Mouse (Mus musculus) left cerebral cortex, postnatal 4 days (tissue): Measurements from ENCODE around the gene Rpl37. TPM values are rescaled to one million over a fixed set of nuclear protein-coding genes. Genes with fewer than 3 reads are reported as not detected.
"Not testable (repeated sequence)": the region's sequence is repeated elsewhere in the genome, so short reads cannot be mapped to it uniquely, and the experiment has no call there.

Experiments used
- DNase-seq: peaks from one replicate; pipeline ENCODE4 v3.0.0-alpha.2; 2022
- intact Hi-C: fragments of 180-260 bp; cut with DNase I; formaldehyde crosslinking; loops from one replicate; pipeline ENCODE4 v1.15.1; 2025
- total RNA-seq, 2 experiments: library from RNA; stranded (reverse); gene quantifications; 2 replicates each; pipeline ENCODE4 v1.2.3; 2021

Gene Rpl37
- total RNA-seq, 2 experiments from 2014 or later: 301 to 319 TPM

DNA sequence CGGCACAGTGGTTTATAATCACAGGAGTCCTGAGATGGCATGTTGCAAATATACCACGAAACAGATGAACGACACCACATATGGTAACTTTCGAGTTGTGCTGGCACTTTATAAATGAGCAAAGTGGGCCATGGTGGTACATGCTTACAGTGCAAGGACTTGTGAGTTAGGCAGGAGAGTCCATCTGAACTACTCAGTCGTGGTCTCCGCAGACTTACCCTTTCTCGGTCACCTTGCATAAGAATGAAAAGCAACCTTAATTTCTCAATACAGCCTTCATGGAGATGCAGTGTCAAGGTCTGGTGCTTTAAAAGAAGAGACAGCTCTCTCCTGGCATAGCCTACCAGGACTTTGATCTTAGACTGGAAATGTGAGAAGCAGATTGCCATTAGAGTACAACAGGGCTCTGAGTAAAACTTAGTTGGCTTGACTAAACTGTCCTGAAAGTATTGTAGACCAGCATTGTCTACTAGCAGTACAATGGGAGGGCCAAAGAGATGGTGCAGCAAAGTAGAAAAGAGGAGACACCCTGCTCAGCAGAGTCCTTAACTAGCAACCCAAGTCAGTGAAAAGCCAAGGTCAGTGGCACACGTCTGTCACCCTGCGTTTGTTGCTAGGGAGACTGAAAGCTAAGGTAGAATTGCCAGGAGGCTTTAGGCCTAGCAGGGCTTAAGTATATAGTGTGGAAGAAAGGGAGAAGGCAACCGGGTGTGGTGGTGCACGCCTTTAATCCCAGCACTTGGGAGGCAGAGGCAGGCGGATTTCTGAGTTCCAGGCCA, 5.3 kb downstream of the Rpl37 start:
- DNase-seq: no peak
- intact Hi-C loops: no loop called here

DNA sequence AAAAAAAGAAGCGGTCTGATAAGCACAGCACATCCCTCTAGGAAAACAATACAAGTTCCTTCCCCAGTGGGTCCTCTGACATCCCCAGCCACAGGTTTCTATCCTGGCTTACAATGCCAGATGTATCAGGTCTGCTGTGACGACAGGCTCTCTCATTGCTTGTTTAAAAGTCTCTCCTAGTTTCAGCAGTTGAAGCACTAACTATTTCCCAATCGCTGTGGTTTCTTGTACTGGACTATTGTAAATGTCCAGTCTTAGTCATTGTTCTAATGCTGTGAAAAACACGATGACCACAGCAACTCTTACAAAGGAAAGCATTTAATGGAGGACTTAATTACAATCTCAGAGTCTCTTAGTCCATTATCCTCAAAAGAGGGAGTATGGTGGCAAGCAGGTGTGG, 10.0 kb downstream of the Rpl37 start:
- no peak for DNase-seq
- intact Hi-C loops: no loop called here

DNA sequence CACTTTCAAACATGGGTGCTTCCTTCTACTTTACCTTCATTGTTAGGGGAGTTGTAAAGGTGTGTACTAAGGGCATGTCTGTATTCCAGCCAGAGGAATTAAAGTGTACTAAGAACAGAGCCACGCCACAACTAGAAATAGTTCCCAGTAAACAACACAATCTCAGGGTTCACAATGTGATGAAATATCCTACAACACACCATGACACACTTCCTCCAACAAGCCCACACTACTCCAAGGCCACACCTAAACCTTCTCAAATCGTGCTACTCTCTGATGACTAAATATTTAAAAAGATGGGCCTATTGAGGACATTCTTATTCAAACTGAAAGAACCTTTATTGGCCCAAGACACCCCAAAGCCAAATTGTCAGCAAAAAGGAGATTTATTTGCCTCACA, 11.0 kb downstream of the Rpl37 start:
- intact Hi-C loops: no loop called here

DNA sequence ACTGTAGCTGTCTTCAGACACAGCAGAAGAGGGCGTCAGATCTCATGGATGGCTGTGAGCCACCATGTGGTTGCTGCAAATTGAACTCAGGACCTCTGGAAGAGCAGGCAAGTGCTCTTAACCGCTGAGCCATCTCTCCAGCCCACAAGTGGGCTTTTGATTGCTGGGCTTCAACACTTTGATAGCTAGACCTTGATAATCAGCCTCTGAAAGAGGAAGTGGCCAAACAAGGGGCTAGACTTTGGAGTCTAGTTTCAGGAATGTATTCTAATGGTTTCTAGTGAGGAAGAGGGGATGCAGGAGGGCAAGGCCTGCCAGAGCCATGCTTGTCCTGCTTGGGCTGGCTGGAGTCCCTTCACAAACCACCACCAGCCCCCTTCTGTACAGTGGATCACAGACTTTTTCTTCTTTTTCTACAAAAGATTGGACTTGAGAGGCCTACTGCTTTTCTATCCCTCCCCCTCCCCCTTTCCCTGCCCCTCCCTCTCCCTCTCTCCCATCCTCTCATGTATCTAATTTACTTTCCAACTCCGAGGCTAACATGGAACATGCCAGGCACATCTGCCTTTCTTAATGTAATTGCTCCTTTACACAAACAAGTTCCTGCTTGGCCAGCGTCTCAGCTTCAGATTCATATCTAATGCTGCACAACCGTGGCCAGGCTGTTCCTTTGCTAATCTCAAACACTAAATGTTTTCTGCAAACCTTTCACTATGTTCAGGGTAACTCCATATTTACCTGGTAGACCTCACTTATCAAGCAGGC, 11.9 kb downstream of the Rpl37 start:
- DNase-seq: no peak
- intact Hi-C loops: no loop called here

More for the DNA sequence above, 11.0 kb downstream of the Rpl37 start:
- DNase-seq: no peak

DNA sequence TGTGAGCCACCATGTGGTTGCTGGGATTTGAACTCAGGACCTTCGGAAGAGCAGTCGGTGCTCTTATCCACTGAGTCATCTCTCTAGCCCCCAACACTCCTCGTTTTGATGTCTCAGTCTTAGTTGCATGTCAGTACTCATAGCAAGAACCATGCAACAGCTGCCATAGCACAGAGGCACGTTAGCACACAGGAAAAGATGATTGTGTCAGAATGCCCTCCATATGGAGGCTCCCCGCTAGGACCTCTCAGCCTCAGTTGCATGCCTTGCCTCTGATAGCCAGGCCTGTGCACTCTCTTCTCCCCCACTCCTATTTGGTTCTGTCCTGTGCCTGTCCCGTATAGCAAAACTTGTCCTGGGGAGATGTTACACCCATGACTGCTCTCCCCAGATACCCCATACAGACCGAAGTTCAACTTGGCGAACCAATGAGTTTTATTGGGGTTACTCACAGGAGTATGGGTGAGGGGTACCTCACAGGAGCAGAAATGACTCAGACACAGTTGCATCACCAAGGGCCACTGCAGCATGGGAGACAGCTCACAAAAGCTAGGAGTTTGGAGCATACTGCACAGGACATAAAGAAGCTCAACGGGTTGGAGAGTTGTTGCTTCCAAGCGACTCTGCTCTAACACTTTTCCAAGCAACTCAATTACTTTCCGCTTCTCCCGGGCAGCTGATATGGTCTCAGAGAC, 12.8 kb downstream of the Rpl37 start:
- intact Hi-C loops: no loop called here

DNA sequence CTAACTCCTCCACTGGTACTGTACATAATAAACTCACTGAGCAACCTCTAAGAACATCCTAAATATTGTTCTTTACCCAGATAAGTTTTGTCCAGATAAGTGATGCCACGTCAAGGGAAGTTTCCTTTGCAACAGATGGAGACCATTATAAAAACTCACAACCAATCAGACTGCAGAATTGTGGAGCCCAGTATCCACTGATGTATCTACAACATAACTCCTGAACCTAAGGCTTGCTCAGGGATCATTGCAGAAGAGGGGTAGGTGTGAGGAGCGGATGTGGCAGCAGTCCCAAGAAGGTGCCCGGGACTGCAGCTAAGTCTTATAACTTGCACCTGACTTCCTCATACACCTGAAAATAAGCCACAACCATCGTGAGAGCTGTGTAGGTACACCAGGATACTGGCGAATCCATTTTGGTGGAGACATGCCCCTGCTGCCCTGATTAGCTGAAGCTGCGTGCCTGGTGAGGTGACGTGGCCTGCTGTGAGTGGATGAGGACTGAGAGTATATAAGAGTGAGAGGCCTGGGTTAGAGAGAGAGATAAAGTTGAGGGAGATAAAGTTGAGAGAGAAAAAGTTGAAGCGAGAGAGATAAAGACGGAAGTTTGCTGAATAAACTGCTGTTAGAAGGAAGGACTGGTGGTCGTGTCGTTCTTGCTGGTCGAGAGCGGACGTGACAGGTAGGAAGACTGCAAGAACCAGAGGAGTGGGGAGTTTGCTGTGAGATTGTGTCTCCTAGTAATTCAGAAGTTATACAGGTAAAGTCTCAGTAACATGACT, 14.6 kb downstream of the Rpl37 start:
- intact Hi-C loops, DNase-seq: not testable (repeated sequence)

More for the DNA sequence above, 12.8 kb downstream of the Rpl37 start:
- DNase-seq: no peak

DNA sequence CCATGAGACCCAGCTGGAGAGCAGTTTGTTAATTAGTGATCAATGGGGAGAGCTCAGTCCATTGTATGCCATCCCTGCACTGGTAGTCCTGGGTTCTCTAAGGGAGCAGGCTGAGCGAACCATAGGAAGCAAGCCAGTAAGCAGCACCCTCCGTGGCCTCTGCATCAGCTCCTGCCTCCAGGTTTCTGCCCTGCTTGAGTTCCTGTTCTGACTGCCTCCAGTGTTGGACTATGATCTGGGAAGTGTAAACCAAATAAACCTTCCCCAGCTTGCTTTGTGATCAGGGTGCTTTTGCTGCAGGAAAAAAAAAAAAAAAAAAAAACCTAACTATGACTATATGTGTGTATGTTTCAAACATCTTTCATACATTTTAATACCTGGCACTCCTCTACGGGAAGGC, 16.9 kb downstream of the Rpl37 start:
- no peak for DNase-seq
- intact Hi-C loops: no loop called here

DNA sequence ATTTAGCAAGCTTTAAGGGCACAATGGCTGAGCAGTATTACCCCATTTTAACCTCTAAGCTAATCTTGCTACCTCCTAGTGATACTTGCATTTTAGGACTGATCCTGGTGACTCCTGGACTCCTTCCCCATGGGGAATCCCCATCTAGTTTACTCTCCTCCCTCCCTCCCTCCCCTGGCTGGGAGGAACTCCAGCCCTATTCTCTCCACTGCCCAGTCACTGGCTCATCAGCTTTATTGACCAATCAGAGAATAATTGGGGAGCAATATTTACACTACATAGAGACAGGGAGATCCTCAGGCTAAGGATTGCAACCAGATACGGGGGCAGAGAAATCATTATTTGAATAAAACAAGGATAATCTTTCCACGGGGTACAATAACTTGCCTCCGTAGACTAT, 17.7 kb downstream of the Rpl37 start:
- intact Hi-C loops: no loop called here
- DNase-seq: no peak

DNA sequence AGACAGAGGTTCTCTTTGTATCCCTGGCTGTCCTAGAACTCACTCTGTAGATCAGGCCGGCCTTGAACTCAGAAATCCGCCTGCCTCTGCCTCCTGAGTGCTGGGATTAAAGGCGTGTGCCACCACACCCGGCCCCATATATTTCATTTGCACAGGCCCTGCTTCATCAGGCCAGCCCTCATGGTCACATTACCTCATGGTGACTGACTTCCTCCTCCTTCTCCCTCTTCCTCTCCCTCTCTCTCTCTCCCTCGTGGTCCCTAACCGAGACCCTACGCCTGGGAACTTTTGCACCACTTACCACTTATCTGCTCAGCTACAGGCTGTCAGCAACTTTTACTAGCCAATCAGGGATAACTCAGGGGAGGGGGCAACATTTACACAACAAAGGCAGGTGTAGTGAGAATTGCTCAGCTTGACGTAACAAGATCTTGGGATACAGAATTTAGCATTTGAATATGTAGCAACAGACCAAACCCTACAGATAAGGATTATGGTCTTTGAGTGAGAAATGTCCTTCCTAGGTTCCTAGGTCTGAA, 18.6 kb downstream of the Rpl37 start:
- no peak for DNase-seq
- intact Hi-C loops: no loop called here

DNA sequence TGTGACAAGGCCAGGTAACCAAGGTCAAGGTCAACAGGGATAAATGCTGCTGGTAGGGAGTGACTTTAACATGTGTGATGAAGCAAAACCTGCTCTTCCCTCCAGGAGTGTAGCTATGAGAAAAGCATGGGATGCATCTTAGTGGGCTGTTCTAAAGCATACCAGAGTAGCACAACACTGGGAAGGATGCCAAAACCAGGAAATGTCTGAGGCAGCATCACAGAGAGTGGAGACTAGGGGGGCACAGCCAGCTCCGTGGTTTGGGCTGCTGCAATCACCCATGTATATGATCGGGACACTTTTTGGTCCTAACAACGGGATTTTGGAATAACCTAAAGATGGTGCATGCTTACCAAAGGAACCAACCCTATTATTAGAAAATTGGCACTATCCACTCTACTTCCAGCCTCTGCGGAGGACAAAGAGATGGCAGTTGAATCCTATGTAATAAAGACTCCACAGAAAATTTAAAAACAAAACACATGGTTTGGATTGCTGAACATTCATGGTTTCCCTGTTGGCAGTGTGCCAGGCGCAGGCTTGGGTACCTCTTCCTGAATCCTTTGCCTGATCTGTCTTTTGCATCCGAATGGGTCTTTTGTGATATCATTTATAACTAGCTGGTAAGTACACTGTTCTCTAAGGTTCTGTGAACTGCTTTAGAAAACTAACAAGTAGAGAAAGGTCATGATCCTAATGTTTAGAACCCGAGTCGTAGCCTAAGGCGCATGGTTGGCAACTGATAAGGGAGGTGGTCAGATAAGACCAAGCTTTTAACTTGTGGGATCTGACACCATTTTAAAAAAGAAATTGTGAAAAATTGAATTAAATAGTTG, 21.8 kb downstream of the Rpl37 start:
- DNase-seq: no peak
- intact Hi-C loops: no loop called here

DNA sequence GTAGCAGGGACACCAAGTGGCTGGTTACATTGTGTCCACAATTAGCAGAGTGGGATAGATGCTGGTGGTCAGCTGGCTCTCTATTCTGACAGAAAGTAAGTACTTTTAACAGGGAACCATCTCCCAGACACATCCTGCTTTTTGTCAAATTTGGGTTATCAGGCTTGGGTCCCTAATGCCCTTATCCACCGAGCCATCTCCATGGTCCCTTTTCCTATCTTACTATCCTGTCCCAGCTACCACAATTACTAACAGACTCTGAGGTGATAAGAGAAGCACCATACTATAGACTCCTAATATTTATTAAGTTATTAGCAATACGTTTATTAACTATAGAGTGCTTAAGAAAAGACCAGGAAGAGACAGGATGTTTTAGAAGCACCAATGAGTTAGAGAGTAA, 22.9 kb downstream of the Rpl37 start:
- intact Hi-C loops: no loop called here
- no peak for DNase-seq

DNA sequence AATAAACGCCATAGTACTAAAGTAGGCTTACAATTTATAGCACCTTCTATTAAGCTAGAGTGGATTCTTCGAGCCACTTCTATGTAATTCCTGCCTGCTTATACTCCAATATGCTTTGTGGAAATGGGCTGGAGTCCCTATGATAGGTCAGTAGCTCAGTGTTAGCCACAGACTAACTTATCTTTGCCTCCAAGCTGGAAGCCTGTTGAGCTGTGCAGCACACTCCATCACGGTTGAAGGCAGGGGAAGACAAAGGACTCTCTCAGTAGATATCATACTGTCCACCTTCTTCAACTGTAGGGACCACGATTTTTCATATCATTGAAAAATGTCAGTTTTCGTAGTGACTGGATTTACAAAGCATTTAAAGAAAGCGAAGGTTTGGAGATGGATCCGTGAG, 23.4 kb downstream of the Rpl37 start:
- no peak for DNase-seq
- intact Hi-C loops: no loop called here

DNA sequence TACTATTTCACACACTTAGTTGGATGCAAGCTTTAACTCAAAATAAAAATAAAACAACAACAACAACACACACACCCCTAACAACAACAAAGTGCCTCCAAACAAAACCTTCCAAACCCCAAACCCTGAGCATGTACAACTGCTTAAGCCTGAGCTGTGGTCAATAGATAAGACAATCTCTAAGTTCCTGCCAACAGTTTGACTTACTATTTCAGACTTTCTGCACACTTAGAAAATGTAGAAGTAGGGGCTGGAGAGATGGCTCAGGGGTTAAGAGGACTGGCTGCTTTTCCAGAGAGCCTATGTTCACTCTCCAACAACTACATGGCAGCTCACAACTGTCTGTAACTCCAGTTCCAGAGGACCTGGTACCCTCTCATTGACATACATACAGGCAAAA, 23.9 kb downstream of the Rpl37 start:
- intact Hi-C loops: no loop called here
- DNase-seq: no peak

DNA sequence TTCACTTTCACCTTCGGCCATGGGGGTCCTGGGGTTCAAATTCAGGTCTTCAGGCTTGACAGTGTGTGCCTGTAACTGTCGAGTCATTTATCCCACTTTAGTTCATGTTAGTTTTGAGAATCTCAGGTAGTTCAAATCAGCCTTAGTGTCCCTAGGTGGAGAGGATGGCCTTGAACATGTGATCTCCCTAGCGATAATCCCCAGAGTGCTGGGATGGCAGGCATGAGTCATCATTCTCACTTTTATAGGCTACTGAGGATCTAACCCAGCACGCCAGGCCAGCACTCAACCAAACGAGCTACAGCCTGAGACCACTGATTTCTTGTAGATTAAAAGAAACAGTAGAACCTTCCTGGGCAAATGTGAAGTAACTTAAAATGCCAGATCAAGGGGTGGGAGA, 25.6 kb downstream of the Rpl37 start:
- intact Hi-C loops: no loop called here
- DNase-seq: no peak

DNA sequence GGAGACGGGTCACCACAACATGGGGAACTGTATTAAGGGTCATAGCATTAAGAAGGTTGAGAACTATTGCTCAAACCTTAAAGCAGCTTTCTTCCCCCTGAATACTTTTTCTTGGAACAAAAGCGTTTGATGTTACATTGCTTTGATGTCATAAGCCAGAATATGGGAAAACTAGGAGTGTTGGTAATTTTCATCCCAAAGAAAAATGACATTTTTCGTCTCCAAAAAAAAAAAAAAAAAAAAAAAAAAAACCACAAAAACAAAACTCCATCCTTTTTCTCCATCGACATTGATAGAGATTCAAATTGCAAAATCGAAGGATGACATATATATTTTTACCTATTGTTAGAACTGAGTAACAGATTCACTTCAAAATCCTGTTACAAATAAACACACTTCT, 26.3 kb downstream of the Rpl37 start:
- DNase-seq: no peak
- intact Hi-C loops: no loop called here

DNA sequence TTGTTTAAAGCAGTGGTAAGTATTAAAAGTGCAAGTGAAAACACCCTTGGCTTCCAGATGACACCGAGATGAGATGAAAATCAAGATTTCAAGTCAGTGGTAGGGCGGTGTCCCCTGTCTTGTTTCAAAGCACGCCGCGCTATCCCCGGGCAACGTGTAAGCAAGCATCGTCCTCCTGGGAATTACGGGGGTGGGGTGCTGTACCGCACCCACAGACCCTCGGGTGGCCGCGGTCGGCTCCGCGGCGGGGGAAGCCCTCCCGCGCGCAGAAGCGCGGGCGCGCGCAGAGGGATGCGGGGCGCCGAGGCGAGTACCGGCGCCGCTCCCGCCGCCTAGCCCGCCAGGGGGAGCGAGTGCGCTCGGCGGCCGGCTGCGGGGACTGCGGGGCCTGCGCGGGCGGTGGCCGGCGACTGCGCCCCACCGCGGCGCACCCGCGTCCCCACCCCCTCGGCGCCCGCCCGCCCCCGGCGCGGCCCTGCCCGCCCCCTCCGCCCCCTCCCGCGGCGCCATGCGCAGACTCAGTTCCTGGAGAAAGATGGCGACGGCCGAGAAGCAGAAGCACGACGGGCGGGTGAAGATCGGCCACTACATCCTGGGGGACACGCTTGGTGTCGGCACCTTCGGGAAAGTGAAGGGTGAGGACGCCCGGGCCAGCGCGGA, 27.0 kb downstream of the Rpl37 start, which contains the start of gene Prkaa1:
Gene Prkaa1 (plus strand): TSS at position 501 of the 660 bp plus-strand sequence.
- peak; percentile 84 for DNase-seq
- intact Hi-C loops: no loop called here

DNA sequence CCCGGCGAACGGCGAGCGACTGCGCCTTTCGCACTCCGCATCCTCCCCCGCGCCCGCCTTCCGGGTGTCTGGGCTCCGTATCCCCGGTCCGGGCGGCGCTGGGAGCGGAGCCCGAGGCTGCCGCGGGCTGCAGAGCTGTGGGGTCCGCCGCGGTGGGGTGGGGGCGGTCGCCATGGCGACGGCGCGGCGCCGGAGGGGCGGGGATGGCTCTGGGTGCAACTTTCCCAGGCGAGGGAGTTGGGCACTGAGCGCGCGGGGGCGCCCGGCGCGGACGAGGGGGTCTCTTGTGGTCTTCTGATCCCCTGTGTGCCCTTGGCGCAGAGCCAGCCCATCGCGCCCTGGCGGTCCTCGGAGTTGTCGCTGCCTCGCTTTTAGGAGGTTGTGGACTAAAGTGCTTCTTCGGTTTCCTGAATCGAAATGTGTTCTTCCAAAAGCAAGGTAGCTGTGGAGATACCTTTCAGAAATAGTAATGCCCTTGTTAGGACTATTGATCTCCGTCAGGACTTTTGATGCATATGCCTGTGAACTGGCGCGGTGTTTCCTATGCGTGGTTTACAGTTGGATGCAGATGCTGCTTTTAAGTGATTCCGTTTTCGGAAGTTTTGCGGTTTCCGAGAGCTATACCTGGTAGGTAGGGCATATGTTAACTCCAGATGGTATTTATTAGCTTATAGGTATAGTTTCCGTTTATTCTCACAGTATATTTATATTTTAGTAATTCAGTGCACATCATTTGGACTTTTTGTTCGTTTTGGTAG, 27.8 kb downstream of the Rpl37 start:
- peak; percentile 85 for DNase-seq
- intact Hi-C loops: no loop called here

DNA sequence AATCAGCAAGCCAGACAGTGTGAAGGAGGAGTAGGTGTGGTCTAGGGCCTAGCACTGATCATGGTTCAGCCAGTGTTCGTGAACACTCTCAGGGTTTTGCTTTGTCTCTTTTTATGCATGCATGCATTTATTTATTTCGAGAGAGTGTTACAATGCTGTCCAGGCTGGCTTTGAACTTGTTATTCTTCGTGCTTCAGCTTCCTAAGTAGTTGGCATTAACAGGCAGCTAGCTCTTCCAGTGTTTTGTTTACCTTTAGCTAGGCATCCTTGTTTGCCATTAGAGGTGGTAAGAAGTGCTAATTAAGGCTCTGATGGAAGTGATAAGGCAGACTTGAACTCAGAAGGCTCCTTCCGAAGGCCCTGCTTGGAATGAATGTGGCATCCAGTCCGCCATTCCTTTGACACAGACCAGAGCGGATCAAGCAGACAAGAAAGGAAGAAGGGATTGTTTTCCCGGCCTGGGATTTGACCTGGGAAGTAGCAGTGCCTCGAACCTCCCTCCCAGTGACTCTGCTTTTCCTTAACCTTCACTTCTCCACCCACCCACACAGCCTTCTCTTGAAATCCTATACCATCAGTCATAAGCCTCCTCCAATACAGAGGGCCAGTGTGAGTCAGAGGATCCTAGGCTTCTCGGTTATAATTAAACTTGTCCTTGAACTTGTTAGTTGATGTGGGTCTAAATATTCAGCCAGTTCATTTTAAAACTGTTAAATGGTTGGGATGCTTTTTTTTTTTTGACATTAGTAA, 28.9 kb downstream of the Rpl37 start:
- intact Hi-C loops: no loop called here
- no peak for DNase-seq
